Mouse (Mus musculus): ENCODE results near the gene 4933402J07Rik.

- TF ChIP-seq CTCF (IDR thresholded peaks at IDR 0.05; ENCODE audit: low read depth, low read length) = no peak
- no peak for TF ChIP-seq POLR2A (IDR thresholded peaks at IDR 0.05; ENCODE audit: extremely low read depth, insufficient read depth, low read length)
Measured at GRCm38 (mm10) chr8:87534846-87535245, 28.8 kb upstream of the 4933402J07Rik start.

Measured in liver, adult 2 months (tissue).